8 mouse cellular contexts compared by ENCODE assay signal in the genomic region with DNA sequence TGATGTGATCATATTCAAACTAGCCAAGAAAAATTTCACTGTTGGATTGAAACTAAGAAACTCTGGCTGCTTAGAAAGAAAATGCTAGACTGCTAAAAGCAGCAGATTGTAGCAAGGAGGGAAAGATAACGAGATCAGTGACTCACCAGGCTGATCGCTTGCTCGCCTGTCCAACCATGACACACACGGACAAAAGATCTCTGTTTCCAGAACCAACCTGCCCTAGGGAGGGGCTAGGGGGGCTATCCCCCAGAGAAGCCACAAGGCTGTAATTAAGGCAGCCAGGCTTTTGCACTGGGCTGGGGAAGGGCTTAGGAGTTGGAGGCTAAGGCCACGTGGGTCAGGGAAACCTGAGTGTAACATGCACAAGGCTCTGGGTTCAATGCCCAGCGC. TPM values are rescaled to one million over a fixed set of nuclear protein-coding genes. Genes with fewer than 3 reads are reported as not detected.
DNase-seq lines count a peak whose midpoint lies in the region; ATAC-seq and TF ChIP-seq lines count a peak whose summit lies in the region.

No protein-coding gene starts in this region.

- no peak for TF ChIP-seq EP300 in heart, adult 2 months (IDR thresholded peaks at IDR 0.05; ENCODE audit: insufficient read depth, low read depth, low read length)

- intact Hi-C loops in heart, adult 2 months (cut with DNase I): no loop called here

- H3K79me2 ChIP-seq in heart, adult 2 months (replicated peaks; ENCODE audit: control insufficient read depth, insufficient read depth, low read length): no peaks in the 10 kb centered on the region

- 34% methylated on average over 6 of the region's 6 CpGs for WGBS in heart, adult 2 months
- 27% methylated on average over 6 of the region's 6 CpGs for WGBS in limb, embryonic 12.5 days
- WGBS in stomach, embryonic 16.5 days: 33% methylated on average over 6 of the region's 6 CpGs

- H3K4me3 ChIP-seq in heart, adult 2 months: no peak overlapping the region
- H3K4me3 ChIP-seq in limb, embryonic 12.5 days (replicated peaks): no peak overlapping the region
- no peak overlapping the region for H3K4me3 ChIP-seq in stomach, embryonic 16.5 days (replicated peaks; ENCODE audit: low read length)

- H3K27ac ChIP-seq in heart, adult 2 months: peak overlapping the region; percentile 42
- peak overlapping the region; percentile 89 for H3K27ac ChIP-seq in limb, embryonic 12.5 days
- peak overlapping the region; percentile 79 for H3K27ac ChIP-seq in stomach, embryonic 16.5 days (ENCODE audit: low read length)

- TF ChIP-seq CTCF in heart, adult 2 months (IDR thresholded peaks at IDR 0.05): no peak

- no peak overlapping the region for H3K9ac ChIP-seq in heart, adult 2 months (ENCODE audit: low read depth, low read length)
- H3K9ac ChIP-seq in limb, embryonic 12.5 days (replicated peaks): no peak overlapping the region; the same call in 1 of the 2 replicates
- peak overlapping the region; percentile 38 for H3K9ac ChIP-seq in stomach, embryonic 16.5 days (ENCODE audit: low read length)

- no peak for TF ChIP-seq POLR2A in heart, adult 2 months (IDR thresholded peaks at IDR 0.05; ENCODE audit: insufficient read depth, low read depth, low read length)

- no peaks in the 10 kb centered on the region for H3K36me3 ChIP-seq in heart, adult 2 months (ENCODE audit: control insufficient read depth, insufficient read depth, low read length)
- peaks cover 46% of the 10 kb centered on the region for H3K36me3 ChIP-seq in limb, embryonic 12.5 days
- peaks cover 6% of the 10 kb centered on the region; the same call in 1 of the 2 replicates for H3K36me3 ChIP-seq in stomach, embryonic 16.5 days (ENCODE audit: control insufficient read depth, insufficient read depth, low read length)

- peak; percentile 27 for DNase-seq in gastrocnemius, adult 18-20 months (ENCODE audit: low spot score)
- no peak for DNase-seq in gastrocnemius, postnatal 10 days
- peak; percentile 13 for DNase-seq in adrenal gland, postnatal 25 days
- peak; percentile 50 to 53 for DNase-seq in heart, adult 2 months
- DNase-seq in kidney, adult 9 months: no peak

- H3K4me1 ChIP-seq in heart, adult 2 months (ENCODE audit: control insufficient read depth, insufficient read depth, low read length): peaks cover 2% of the 10 kb centered on the region; the same call in 1 of the 2 replicates
- peaks cover 22% of the 10 kb centered on the region for H3K4me1 ChIP-seq in limb, embryonic 12.5 days (replicated peaks)
- H3K4me1 ChIP-seq in stomach, embryonic 16.5 days (ENCODE audit: control insufficient read depth, insufficient read depth, low read length): peaks cover 14% of the 10 kb centered on the region

- H3K9me3 ChIP-seq in limb, embryonic 12.5 days: peaks cover 8% of the 10 kb centered on the region; the same call in 1 of the 2 replicates
- H3K9me3 ChIP-seq in stomach, embryonic 16.5 days (replicated peaks; ENCODE audit: control insufficient read depth, low read length): 0 out of 2 replicates have a peak, but pooled peaks cover 5% of the 10 kb centered on the region

- no peaks in the 10 kb centered on the region for H3K27me3 ChIP-seq in heart, adult 2 months (ENCODE audit: control insufficient read depth, insufficient read depth, low read length)
- H3K27me3 ChIP-seq in limb, embryonic 12.5 days: no peaks in the 10 kb centered on the region
- no peaks in the 10 kb centered on the region for H3K27me3 ChIP-seq in stomach, embryonic 16.5 days (ENCODE audit: control insufficient read depth, insufficient read depth, low read length)

- ATAC-seq in limb, embryonic 12.5 days (ENCODE audit: insufficient number of reproducible peaks, insufficient read depth, low FRiP score, low TSS enrichment, low read depth): no peak
- ATAC-seq in stomach, embryonic 16.5 days (ENCODE audit: insufficient read depth, low FRiP score): peak; percentile 73; the same call in 1 of the 2 replicates
- no peak for ATAC-seq in activated CD4-positive, CD25-positive, alpha-beta regulatory T cell, adult 4 months

- H3K4me2 ChIP-seq in limb, embryonic 12.5 days: peak overlapping the region; percentile 21
- peak overlapping the region; percentile 33; the same call in 1 of the 2 replicates for H3K4me2 ChIP-seq in stomach, embryonic 16.5 days (ENCODE audit: low read depth, low read length)

RNA-seq across cellular contexts. Expression of a gene that starts 41.9 kb away (rescaled TPM):
- total RNA-seq in gastrocnemius, adult 18-20 months (2021): 1 to 10 TPM; 2.8 to 3.1 TPM
- total RNA-seq in gastrocnemius, postnatal 10 days (2021): 10 to 100 TPM; 15.4 to 19.9 TPM
- 10.8 and 11.9 TPM in 2 replicates for total RNA-seq in adrenal gland, postnatal 25 days (2021)
- total RNA-seq in heart, adult 2 months (2021): 1 to 10 TPM; 6.0 to 6.6 TPM
- polyA plus RNA-seq in heart, adult 2 months (2012; rRNA removed): 5.6 and 7.4 TPM in 2 replicates
- 34.9 and 35.3 TPM in 2 replicates for polyA plus RNA-seq in limb, embryonic 12.5 days (2016; fragmentation: Nextera tagmentation; extraction: Ambion mirVana)
- polyA plus RNA-seq in stomach, embryonic 16.5 days (2015; fragmentation: Nextera tagmentation; extraction: Ambion mirVana): 10.8 and 10.9 TPM in 2 replicates
- polyA plus RNA-seq in activated CD4-positive, CD25-positive, alpha-beta regulatory T cell, adult 4 months (2017; shearing (Covaris generic)): 1 to 10 TPM in 1 of 2 experiments, not detected in 1; 1.3 TPM

RNA-seq across cellular contexts. Expression of a gene that starts 57.9 kb away (rescaled TPM):
- total RNA-seq in gastrocnemius, adult 18-20 months (2021): 1 to 10 TPM; 4.3 to 4.9 TPM
- total RNA-seq in gastrocnemius, postnatal 10 days (2021): 10 to 100 TPM in 1 of 2 experiments, 1 to 10 TPM in 1; 6.2 to 12.5 TPM
- total RNA-seq in adrenal gland, postnatal 25 days (2021): 20.7 and 31.5 TPM in 2 replicates
- 10 to 100 TPM; 12.1 to 15.6 TPM for total RNA-seq in heart, adult 2 months (2021)
- 7.6 and 15.9 TPM in 2 replicates for polyA plus RNA-seq in heart, adult 2 months (2012; rRNA removed)
- polyA plus RNA-seq in limb, embryonic 12.5 days (2016; fragmentation: Nextera tagmentation; extraction: Ambion mirVana): 31.4 and 38.6 TPM in 2 replicates
- polyA plus RNA-seq in stomach, embryonic 16.5 days (2015; fragmentation: Nextera tagmentation; extraction: Ambion mirVana): 33.5 and 34.8 TPM in 2 replicates
- polyA plus RNA-seq in activated CD4-positive, CD25-positive, alpha-beta regulatory T cell, adult 4 months (2017; shearing (Covaris generic)): 10 to 100 TPM; 21.6 to 27.7 TPM

Comparison
In these comparisons a context has a peak if more than half of its experiments do, and no peak if none do; other contexts are left out.
1. DNase-seq: peak in gastrocnemius, adult 18-20 months (single experiment), adrenal gland, postnatal 25 days (single experiment) and heart, adult 2 months (2 of 2); none in gastrocnemius, postnatal 10 days (single experiment) and kidney, adult 9 months (single experiment).
2. Peak in every context shown above with its lines, with median percentiles within 50 percentile points of each other: H3K27ac ChIP-seq.